Comparison of ENCODE assay signal across 1 mouse cellular context in the genomic region with DNA sequence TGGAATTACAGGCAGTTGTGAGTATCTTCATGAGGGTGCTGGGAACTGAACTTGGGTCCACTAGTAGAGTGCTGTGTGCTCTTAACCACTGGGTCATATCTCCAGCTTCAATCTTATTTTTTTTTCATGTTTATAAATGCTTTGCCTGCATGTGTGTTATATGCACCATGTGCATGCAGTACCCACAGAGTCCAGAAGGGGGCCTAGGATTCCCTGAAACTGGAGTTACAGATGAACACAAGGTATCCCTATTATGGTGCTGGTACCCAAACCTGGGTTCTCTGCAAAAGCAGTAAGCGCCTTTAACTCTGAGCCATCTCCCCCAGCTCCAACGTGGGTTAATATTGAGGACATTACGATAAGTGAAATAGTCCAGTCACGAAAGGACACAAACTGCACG.
TF ChIP-seq lines count a peak whose summit lies in the region.

No protein-coding gene starts in this region.

TF ChIP-seq in MEL, 35 proteins besides CTCF, POLR2A, EP300 and RAD21 (continued from another document):
- TF ChIP-seq SMC3 (IDR thresholded peaks at IDR 0.05; ENCODE audit: low read depth, low read length) (no peak), ZKSCAN1 (IDR thresholded peaks at IDR 0.05; ENCODE audit: low read depth, low read length) (no peak)
